Mouse (Mus musculus): ENCODE data around the gene Phlpp1. TPM values are rescaled to one million over a fixed set of nuclear protein-coding genes. Genes with fewer than 3 reads are reported as not detected.

Gene Phlpp1
- polyA plus RNA-seq, 1 experiment from 2014 or later = 5.5 TPM

GRCm38 (mm10) chr1:106394678-106395077 lies 223.1 kb downstream of the Phlpp1 start:
- DNase-seq (ENCODE audit: extremely low spot score, low spot score) = no peak
- Histone ChIP-seq H3K36me3 (replicated peaks) (peaks cover 50% of the 10 kb centered on the region), H3K27ac (no peak overlapping the region), H3K4me3 (no peak overlapping the region), H3K4me1 (no peaks in the 10 kb centered on the region), H3K27me3 (ENCODE audit: poor library complexity, severe bottlenecking) (no peaks in the 10 kb centered on the region), H3K9me3 (no peaks in the 10 kb centered on the region)
- 85% methylated on average over 2 of the region's 2 CpGs for WGBS

- Histone ChIP-seq H3K4me1 (no peaks in the 10 kb centered on the region), H3K36me3 (replicated peaks) (peaks cover 44% of the 10 kb centered on the region), H3K9me3 (no peaks in the 10 kb centered on the region), H3K27me3 (ENCODE audit: poor library complexity, severe bottlenecking) (no peaks in the 10 kb centered on the region), H3K4me3 (no peak overlapping the region), H3K27ac (no peak overlapping the region)
- WGBS = 7% methylated on average over 2 of the region's 2 CpGs
- peak; percentile 58 for DNase-seq (ENCODE audit: extremely low spot score, low spot score)
These were observed 223.9 kb downstream of the Phlpp1 start for GRCm38 (mm10) chr1:106395476-106395875.

GRCm38 (mm10) chr1:106400900-106401634 lies 229.5 kb downstream of the Phlpp1 start:
- WGBS = 84% methylated on average over 11 of the region's 11 CpGs

GRCm38 (mm10) chr1:106403011-106403501 lies 231.5 kb downstream of the Phlpp1 start:
- Histone ChIP-seq H3K27ac (no peak overlapping the region), H3K36me3 (replicated peaks) (no peaks in the 10 kb centered on the region), H3K9me3 (no peaks in the 10 kb centered on the region), H3K4me3 (no peak overlapping the region), H3K4me1 (peaks cover 6% of the 10 kb centered on the region), H3K27me3 (ENCODE audit: poor library complexity, severe bottlenecking) (no peaks in the 10 kb centered on the region)
- DNase-seq (ENCODE audit: extremely low spot score, low spot score) = no peak
- 65% methylated on average over 6 of the region's 6 CpGs for WGBS

More at GRCm38 (mm10) chr1:106400900-106401634, 229.5 kb downstream of the Phlpp1 start:
- Histone ChIP-seq H3K27ac (no peak overlapping the region), H3K9me3 (no peaks in the 10 kb centered on the region), H3K4me1 (peaks cover 6% of the 10 kb centered on the region), H3K4me3 (no peak overlapping the region), H3K27me3 (ENCODE audit: poor library complexity, severe bottlenecking) (no peaks in the 10 kb centered on the region), H3K36me3 (replicated peaks) (no peaks in the 10 kb centered on the region)
- no peak for DNase-seq (ENCODE audit: extremely low spot score, low spot score)

- no peak for DNase-seq (ENCODE audit: extremely low spot score, low spot score)
- Histone ChIP-seq H3K9me3 (no peaks in the 10 kb centered on the region), H3K27me3 (ENCODE audit: poor library complexity, severe bottlenecking) (no peaks in the 10 kb centered on the region), H3K36me3 (replicated peaks) (no peaks in the 10 kb centered on the region), H3K27ac (no peak overlapping the region), H3K4me1 (peaks cover 6% of the 10 kb centered on the region), H3K4me3 (no peak overlapping the region)
- 77% methylated on average over 1 of the region's 1 CpGs for WGBS
These were observed 235.3 kb downstream of the Phlpp1 start for GRCm38 (mm10) chr1:106406852-106407251.

- Histone ChIP-seq H3K36me3 (replicated peaks) (no peaks in the 10 kb centered on the region), H3K4me1 (peaks cover 4% of the 10 kb centered on the region), H3K9me3 (no peaks in the 10 kb centered on the region), H3K27ac (no peak overlapping the region), H3K27me3 (ENCODE audit: poor library complexity, severe bottlenecking) (no peaks in the 10 kb centered on the region), H3K4me3 (no peak overlapping the region)
- 74% methylated on average over 7 of the region's 7 CpGs for whole genome bisulfite sequencing
- no peak for DNase-seq (ENCODE audit: extremely low spot score, low spot score)
These were observed 236.4 kb downstream of the Phlpp1 start for GRCm38 (mm10) chr1:106407963-106408440.

GRCm38 (mm10) chr1:106410858-106411257 lies 239.3 kb downstream of the Phlpp1 start:
- no peaks in the 10 kb centered on the region for H3K4me1 ChIP-seq
- no peaks in the 10 kb centered on the region for H3K9me3 ChIP-seq
- H3K27me3 ChIP-seq (ENCODE audit: poor library complexity, severe bottlenecking) = no peaks in the 10 kb centered on the region
- no peak for DNase-seq (ENCODE audit: extremely low spot score, low spot score)
- no peak overlapping the region for H3K4me3 ChIP-seq
- H3K36me3 ChIP-seq (replicated peaks) = no peaks in the 10 kb centered on the region
- H3K27ac ChIP-seq = no peak overlapping the region
- 88% methylated on average over 2 of the region's 2 CpGs for WGBS

- H3K36me3 ChIP-seq (replicated peaks) = no peaks in the 10 kb centered on the region
- no peak for DNase-seq (ENCODE audit: extremely low spot score, low spot score)
- peaks cover 5% of the 10 kb centered on the region; the same call in 1 of the 2 replicates for H3K4me1 ChIP-seq
- WGBS = 46% methylated on average over 9 of the region's 9 CpGs
- H3K4me3 ChIP-seq = no peak overlapping the region
- no peaks in the 10 kb centered on the region for H3K27me3 ChIP-seq (ENCODE audit: poor library complexity, severe bottlenecking)
- no peaks in the 10 kb centered on the region; the same call in 1 of the 2 replicates for H3K9me3 ChIP-seq
- no peak overlapping the region for H3K27ac ChIP-seq
These were observed 253.8 kb downstream of the Phlpp1 start for GRCm38 (mm10) chr1:106425128-106425936.

- WGBS = 82% methylated on average over 8 of the region's 8 CpGs
- no peaks in the 10 kb centered on the region for H3K36me3 ChIP-seq (replicated peaks)
- DNase-seq (ENCODE audit: extremely low spot score, low spot score) = no peak
- H3K4me1 ChIP-seq = peaks cover 5% of the 10 kb centered on the region; the same call in 1 of the 2 replicates
- H3K27me3 ChIP-seq (ENCODE audit: poor library complexity, severe bottlenecking) = no peaks in the 10 kb centered on the region
- H3K27ac ChIP-seq = no peak overlapping the region
- H3K4me3 ChIP-seq = no peak overlapping the region
- H3K9me3 ChIP-seq = no peaks in the 10 kb centered on the region
These were observed 256.6 kb downstream of the Phlpp1 start for GRCm38 (mm10) chr1:106428170-106428569.

- Histone ChIP-seq H3K4me3 (no peak overlapping the region), H3K9me3 (no peaks in the 10 kb centered on the region), H3K27ac (no peak overlapping the region), H3K27me3 (ENCODE audit: poor library complexity, severe bottlenecking) (no peaks in the 10 kb centered on the region), H3K4me1 (peaks cover 5% of the 10 kb centered on the region; the same call in 1 of the 2 replicates), H3K36me3 (replicated peaks) (no peaks in the 10 kb centered on the region)
- no peak for DNase-seq (ENCODE audit: extremely low spot score, low spot score)
- 88% methylated on average over 4 of the region's 4 CpGs for WGBS
These were observed 257.0 kb downstream of the Phlpp1 start for GRCm38 (mm10) chr1:106428580-106428979.

- DNase-seq (ENCODE audit: extremely low spot score, low spot score) = no peak
- Histone ChIP-seq H3K36me3 (replicated peaks) (no peaks in the 10 kb centered on the region), H3K9me3 (no peaks in the 10 kb centered on the region), H3K4me3 (no peak overlapping the region), H3K27me3 (ENCODE audit: poor library complexity, severe bottlenecking) (no peaks in the 10 kb centered on the region), H3K4me1 (peaks cover 4% of the 10 kb centered on the region; the same call in 1 of the 2 replicates), H3K27ac (no peak overlapping the region)
- 71% methylated on average over 2 of the region's 2 CpGs for WGBS
These were observed 262.0 kb downstream of the Phlpp1 start for GRCm38 (mm10) chr1:106433580-106433979.

Data from forebrain, embryonic 10.5 days (tissue).